Mouse (Mus musculus): ENCODE results near the gene Acer3.

GRCm38 (mm10) chr7:98326051-98326450 is 5.0 kb upstream of the Acer3 start:
- TF ChIP-seq ZNF384 (IDR thresholded peaks at IDR 0.05; ENCODE audit: low read depth, low read length) (no peak), CHD2 (IDR thresholded peaks at IDR 0.05; ENCODE audit: low read depth, low read length) (no peak), ZC3H11A (IDR thresholded peaks at IDR 0.05; ENCODE audit: borderline replicate concordance, low read depth, low read length) (no peak)

Measured in ES-E14 (cell line).